Mouse (Mus musculus) B cell, adult 2 months (primary cell): ENCODE results near the gene Flot1.

Source experiments
- DNase-seq, 2 experiments: peaks; one replicate each; pipeline ENCODE4 v3.0.0; 2022

The Flot1 gene

GRCm38 (mm10) chr17:35812307-35812706 is 10.7 kb upstream of the Flot1 start:
- DNase-seq, result no peak

GRCm38 (mm10) chr17:35812736-35813135 is 10.3 kb upstream of the Flot1 start:
- no peak for DNase-seq

GRCm38 (mm10) chr17:35813245-35813647 is 9.8 kb upstream of the Flot1 start:
- DNase-seq, result no peak

- peak in 1 of 2 experiments; percentile 11 for DNase-seq
These were observed 9.4 kb upstream of the Flot1 start for GRCm38 (mm10) chr17:35813653-35814052.

GRCm38 (mm10) chr17:35814678-35815077 is 8.4 kb upstream of the Flot1 start:
- no peak for DNase-seq

- no peak for DNase-seq
These were observed 7.2 kb upstream of the Flot1 start for GRCm38 (mm10) chr17:35815836-35816235.

DNA sequence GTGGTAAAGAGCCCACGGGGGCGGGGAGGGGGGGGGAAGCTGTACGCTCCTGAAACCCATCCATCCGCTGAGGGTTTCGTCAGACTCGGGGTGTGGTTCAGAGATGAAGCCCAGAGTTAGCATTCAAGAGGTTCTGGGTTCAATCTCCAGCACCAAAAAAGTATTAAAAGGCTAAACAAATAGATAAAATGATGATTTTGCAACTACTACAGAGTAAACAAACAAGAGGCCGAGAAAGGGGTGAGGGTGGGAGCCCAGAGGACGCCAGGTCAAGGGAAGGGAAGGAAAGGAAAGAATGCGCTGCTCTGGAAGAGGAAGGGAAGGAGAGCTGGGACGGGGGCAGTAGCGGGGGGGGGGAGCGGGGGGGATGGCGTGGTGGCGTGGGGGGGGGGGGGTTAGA is 6.3 kb upstream of the Flot1 start:
- no peak for DNase-seq

GRCm38 (mm10) chr17:35817226-35817625 is 5.8 kb upstream of the Flot1 start:
- DNase-seq, result no peak

DNA sequence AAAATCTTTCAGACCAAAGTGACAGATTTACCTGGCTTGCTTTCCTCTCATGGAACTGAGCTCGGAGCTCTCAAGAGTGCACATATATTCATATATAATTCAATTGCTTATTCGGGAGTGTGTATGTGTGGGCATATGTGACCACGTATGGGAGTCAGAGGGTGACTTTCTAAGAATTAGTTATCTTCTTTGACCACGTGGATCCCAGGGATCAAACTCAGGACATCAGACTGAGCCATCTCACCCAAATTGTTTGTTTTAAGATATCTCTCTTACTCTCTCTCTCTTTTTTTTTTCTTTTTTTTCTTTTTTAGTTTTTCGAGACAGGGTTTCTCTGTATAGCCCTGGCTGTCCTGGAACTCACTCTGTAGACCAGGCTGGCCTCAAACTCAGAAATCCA is 2.9 kb upstream of the Flot1 start:
- no peak for DNase-seq

DNA sequence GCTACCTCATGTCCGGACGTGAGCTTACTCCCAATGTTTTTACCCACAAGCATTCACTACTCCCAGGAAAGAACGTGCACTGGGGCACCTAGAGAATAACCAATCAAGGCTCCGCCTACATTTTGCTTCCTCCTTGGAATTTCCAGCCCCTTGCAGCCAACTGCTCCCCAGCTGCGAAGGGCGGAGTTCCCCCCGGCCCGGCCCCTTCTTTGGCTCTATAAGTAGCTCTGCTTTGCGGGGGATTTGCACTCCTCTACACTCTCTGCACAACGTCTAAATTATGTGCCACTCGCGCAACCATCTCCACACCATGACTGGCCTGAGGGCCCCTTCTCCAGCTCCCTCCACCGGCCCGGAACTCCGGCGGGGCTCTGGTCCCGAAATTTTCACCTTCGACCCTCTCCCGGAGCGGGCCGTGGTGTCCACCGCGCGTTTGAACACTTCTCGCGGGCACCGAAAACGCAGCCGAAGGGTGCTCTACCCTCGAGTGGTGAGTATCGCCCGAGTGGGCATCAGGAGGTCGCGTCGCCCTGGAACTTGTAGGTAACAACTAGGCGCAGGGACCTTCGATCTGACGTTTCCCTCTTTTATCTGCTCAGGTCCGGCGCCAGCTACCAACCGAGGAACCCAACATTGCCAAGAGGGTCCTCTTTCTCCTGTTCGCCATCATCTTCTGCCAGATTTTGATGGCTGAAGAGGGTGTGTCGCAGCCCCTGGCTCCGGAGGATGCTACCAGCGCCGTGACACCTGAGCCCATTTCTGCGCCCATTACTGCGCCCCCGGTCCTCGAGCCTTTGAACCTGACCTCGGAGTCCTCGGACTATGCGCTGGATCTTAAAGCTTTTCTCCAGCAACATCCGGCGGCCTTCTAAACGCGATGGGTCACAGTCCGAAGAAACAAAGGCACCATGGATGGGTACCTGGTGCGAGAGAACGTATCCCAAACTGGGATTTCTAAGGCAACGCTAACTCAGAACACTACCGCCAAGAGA is 1.3 kb upstream of the Flot1 start, which contains the start of gene Ier3:
TSS of gene Ier3 (plus strand) at position 246 of the 992 bp plus-strand sequence.
- DNase-seq, result peak; percentile 31 to 39

- peak in 1 of 2 experiments; percentile 7 for DNase-seq
These were observed 466 bp upstream of the Flot1 start for GRCm38 (mm10) chr17:35822564-35822963.

GRCm38 (mm10) chr17:35824402-35824801 is 1.4 kb downstream of the Flot1 start:
- DNase-seq, result no peak

- no peak for DNase-seq
These were observed 2.2 kb downstream of the Flot1 start for GRCm38 (mm10) chr17:35825109-35825850.

DNA sequence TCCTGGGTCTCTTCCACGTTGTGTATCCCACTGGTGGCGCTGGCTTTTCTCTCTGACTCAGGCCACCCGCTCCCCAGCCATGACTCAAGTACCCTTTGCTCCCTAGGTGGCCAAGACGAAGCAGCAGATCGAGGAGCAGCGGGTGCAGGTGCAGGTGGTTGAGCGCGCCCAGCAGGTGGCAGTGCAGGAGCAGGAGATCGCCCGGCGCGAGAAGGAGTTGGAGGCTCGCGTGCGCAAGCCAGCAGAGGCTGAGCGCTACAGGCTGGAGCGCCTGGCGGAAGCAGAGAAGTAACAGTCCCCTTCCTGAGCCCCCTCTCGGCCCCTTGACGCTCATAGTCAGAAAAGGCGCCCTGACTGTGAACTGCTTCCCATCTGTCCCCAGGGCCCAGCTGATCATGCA is 6.7 kb downstream of the Flot1 start:
- DNase-seq, result peak; percentile 92

DNA sequence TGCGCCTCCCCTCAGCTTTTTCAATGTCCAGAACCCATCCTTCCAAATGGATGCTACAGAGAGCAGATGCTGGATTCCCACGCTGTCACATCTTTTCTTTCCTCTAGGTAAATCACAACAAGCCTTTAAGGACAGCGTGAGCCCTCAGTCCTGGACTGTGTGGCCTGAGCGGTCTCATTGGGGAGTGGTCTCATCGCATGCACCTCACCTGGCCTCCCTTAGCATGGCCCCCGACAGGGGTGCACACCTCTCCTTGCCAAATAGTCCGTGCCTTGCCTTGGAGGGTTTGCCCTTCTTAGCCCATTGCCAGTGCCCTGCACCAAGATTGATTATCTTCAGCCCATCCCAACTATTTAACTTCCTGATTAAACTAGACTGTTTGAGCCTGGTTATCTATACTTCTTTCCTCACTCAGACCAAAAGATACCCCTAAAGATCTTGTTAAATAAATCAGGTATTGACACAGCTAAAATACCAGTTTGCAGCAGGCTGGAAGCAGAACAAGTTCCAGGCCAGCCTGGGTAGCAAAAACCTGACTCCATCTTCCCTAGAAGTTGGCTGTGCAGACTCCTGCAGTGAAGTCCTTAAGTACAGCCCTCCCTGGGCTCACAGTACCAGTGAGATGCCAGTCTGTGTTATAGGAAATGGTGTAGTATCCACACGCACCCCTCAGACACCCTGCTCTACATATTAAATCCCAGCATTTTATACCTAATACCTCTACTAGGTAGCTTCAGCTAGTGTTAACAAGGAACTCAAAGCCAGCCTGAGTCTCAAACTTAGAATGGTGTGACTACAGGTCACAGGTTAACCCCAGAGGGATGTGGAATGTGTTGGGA is 9.6 kb downstream of the Flot1 start:
- DNase-seq, result no peak

DNA sequence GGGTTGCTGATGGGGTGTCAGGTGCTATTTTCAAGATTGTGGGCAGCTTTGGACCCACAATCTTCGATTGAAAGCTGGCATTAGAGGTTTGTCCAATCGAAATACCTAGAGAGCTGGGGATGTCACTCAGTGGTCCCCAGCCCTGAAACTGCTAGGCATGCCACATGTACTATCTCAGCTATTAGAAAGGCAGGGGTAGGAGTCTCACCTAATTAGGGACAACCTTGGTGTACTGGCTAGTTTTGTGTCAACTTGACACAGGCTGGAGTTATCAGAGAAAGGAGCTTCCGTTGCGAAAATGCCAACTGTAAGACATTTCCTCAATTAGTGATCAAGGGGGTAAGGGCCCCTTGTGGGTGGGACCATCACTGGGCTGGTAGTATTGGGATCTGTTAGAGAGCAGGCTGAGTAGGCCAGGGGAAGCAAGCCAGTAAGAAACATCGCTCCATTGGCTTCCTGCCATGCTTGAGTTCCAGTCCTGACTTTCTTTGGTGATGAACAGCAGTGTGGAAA is 10.3 kb downstream of the Flot1 start:
- no peak for DNase-seq

GRCm38 (mm10) chr17:35833894-35834293 is 10.9 kb downstream of the Flot1 start:
- DNase-seq, result no peak

DNA sequence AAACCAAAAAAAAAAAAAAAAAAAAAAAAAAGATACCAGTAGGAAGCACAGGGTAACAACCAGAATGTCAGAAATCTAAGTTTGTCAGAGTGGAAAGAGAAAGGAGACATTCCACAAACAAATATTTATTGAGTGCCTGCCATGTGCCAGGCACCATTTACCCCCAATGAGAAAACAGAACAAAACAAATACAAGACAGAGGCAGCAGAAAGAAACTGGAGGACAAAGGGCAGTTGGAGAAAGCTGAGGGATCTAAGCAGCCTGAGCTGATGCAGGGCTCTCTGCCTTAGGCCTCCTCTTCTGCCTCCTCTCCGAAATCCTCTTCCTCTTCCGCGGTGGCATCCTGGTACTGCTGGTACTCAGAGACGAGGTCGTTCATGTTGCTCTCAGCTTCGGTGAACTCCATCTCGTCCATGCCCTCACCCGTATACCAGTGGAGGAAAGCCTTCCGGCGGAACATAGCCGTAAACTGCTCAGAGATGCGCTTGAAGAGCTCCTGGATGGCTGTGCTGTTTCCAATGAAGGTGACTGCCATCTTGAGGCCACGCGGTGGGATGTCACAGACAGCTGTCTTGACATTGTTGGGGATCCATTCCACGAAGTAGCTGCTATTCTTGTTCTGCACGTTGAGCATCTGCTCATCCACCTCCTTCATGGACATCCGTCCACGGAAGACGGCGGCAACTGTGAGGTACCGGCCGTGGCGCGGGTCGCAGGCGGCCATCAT is 11.8 kb downstream of the Flot1 start:
- no peak for DNase-seq

GRCm38 (mm10) chr17:35835424-35836140 is 12.6 kb downstream of the Flot1 start:
- no peak for DNase-seq

DNA sequence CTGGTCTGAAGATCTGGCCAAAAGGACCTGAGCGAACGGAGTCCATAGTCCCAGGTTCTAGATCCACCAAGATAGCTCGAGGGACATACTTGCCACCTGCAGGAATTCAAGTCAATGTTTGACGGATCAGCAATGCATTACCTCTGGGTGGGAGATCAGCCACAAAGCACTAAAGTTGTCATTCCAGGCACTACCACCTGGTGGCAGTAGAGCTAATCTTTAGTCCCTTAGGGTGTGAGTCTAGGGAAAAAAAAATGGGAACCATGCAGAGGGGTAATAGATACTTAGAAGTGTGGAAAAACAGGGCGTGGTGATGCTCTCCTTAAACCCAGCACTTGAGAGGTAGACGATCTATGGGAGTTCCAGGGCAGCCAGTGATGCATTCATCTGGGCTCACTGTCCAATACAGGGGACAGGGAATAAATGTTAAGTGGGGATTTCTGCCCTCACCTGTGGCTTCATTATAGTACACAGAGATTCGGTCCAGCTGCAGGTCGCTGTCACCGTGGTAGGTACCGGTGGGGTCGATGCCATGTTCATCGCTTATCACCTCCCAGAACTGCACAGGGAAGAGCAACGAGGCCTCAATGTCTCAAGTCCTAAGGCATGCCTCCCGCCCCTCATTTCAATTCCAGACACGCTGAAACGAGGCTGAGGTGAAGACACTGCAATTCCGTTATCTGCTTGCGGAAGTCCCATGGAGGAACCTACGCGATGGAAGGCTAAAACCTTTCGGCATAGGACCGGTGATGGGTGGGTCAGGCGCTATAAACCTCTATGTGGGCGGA is 13.3 kb downstream of the Flot1 start:
- DNase-seq, result peak; percentile 86 to 89
